Mouse (Mus musculus): ENCODE results near the gene Rgl3. TPM values are rescaled to one million over a fixed set of nuclear protein-coding genes. Genes with fewer than 3 reads are reported as not detected.

The Rgl3 gene
- polyA plus RNA-seq, 1 experiment from 2014 or later: 34.2 TPM

DNA sequence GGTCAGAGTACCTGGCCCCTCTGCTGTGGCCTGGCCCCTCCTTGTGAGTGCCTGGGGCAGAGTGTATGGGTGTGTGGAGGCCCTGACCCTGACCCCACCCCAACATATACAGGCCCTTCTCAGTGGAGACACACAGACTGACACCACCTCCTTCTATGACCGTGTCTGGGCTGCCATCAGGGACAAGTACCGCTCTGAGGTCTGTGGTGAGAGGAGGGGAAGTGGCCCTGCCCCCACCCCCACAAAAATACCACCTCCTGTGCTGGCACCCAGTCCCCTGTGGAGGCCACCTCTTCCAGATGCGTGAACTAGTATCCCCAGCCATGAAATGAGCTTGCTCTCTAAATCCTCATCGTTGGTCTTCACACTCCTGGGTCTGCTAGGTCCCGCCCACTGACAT lies 21.8 kb upstream of the Rgl3 start:
- Histone ChIP-seq H3K4me3 (ENCODE audit: low read length) (no peak overlapping the region), H3K4me2 (replicated peaks; ENCODE audit: low read depth, low read length) (no peak overlapping the region)

DNA sequence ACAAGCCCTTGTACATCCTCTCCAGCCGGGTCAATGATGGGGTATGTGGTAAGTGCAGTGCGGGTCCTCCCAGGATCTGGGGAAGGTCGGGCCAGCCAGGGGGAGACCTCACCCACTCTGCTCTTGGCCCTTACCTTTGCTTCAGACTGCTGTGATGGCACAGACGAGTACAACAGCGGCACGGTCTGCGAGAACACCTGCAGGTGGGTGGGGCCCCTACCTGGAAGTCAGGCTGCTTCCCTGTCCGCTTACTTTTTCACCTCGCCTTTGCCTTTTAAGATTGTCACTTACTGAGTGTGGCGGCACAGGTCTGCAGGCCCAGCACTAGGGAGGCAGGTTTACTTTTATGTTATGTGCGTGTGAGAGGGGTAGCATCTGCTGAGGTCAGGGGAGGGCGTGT lies 15.3 kb upstream of the Rgl3 start:
- no peaks in the 10 kb centered on the region for H3K27me3 ChIP-seq (ENCODE audit: insufficient read depth, low read length)
- no peak overlapping the region for H3K4me2 ChIP-seq (replicated peaks; ENCODE audit: low read depth, low read length)
- H3K9ac ChIP-seq (replicated peaks; ENCODE audit: low read length): no peak overlapping the region
- H3K36me3 ChIP-seq (ENCODE audit: insufficient read depth, low read length): peaks cover 46% of the 10 kb centered on the region
- ATAC-seq (ENCODE audit: low FRiP score, low TSS enrichment): no peak
- no peak overlapping the region for H3K4me3 ChIP-seq (ENCODE audit: low read length)
- no peak overlapping the region for H3K27ac ChIP-seq (ENCODE audit: low read length)
- H3K4me1 ChIP-seq (ENCODE audit: insufficient read depth, low read length): peaks cover 22% of the 10 kb centered on the region
- WGBS: 92% methylated on average over 12 of the region's 12 CpGs
- no peaks in the 10 kb centered on the region for H3K9me3 ChIP-seq (ENCODE audit: low read length)

More for the DNA sequence above, 21.8 kb upstream of the Rgl3 start:
- 0 out of 2 replicates have a peak, but pooled peaks have one; percentile 47 for ATAC-seq (ENCODE audit: low FRiP score, low TSS enrichment)
- 88% methylated on average over 5 of the region's 5 CpGs for WGBS
- no peaks in the 10 kb centered on the region for H3K9me3 ChIP-seq (ENCODE audit: low read length)
- H3K36me3 ChIP-seq (ENCODE audit: insufficient read depth, low read length): peaks cover 82% of the 10 kb centered on the region
- no peaks in the 10 kb centered on the region for H3K27me3 ChIP-seq (ENCODE audit: insufficient read depth, low read length)
- no peak overlapping the region for H3K27ac ChIP-seq (ENCODE audit: low read length)
- no peak overlapping the region for H3K9ac ChIP-seq (replicated peaks; ENCODE audit: low read length)
- no peaks in the 10 kb centered on the region for H3K4me1 ChIP-seq (ENCODE audit: insufficient read depth, low read length)

DNA sequence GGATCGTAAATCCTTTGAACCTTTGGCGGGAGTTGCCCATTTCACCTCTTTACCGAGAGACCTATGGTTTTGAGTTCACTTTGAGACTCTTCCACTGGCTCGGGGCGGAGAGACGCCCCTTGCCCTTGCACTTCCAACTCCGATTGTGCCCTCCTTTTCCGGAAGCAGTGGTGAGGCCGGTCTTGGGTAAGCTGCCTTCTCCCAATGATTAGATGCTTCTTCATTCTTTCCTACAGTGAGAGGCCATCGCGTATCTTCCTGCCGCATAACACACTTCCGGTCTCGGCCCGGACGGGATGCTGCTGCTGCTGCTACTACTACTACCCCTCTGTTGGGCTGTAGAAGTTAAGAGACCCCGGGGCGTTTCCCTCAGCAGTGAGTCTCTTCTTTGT lies 13.9 kb upstream of the Rgl3 start:
- Histone ChIP-seq H3K9ac (replicated peaks; ENCODE audit: low read length) (peak overlapping the region; percentile 64), H3K4me2 (replicated peaks; ENCODE audit: low read depth, low read length) (peak overlapping the region; percentile 72), H3K27ac (ENCODE audit: low read length) (peak overlapping the region; percentile 31), H3K36me3 (ENCODE audit: insufficient read depth, low read length) (peaks cover 33% of the 10 kb centered on the region), H3K4me1 (ENCODE audit: insufficient read depth, low read length) (peaks cover 22% of the 10 kb centered on the region), H3K9me3 (ENCODE audit: low read length) (no peaks in the 10 kb centered on the region), H3K27me3 (ENCODE audit: insufficient read depth, low read length) (no peaks in the 10 kb centered on the region), H3K4me3 (ENCODE audit: low read length) (peak overlapping the region; percentile 64)
- WGBS: under 1% methylated on average over 18 of the region's 18 CpGs
- peak; percentile 4; the same call in 1 of the 2 replicates for ATAC-seq (ENCODE audit: low FRiP score, low TSS enrichment)

DNA sequence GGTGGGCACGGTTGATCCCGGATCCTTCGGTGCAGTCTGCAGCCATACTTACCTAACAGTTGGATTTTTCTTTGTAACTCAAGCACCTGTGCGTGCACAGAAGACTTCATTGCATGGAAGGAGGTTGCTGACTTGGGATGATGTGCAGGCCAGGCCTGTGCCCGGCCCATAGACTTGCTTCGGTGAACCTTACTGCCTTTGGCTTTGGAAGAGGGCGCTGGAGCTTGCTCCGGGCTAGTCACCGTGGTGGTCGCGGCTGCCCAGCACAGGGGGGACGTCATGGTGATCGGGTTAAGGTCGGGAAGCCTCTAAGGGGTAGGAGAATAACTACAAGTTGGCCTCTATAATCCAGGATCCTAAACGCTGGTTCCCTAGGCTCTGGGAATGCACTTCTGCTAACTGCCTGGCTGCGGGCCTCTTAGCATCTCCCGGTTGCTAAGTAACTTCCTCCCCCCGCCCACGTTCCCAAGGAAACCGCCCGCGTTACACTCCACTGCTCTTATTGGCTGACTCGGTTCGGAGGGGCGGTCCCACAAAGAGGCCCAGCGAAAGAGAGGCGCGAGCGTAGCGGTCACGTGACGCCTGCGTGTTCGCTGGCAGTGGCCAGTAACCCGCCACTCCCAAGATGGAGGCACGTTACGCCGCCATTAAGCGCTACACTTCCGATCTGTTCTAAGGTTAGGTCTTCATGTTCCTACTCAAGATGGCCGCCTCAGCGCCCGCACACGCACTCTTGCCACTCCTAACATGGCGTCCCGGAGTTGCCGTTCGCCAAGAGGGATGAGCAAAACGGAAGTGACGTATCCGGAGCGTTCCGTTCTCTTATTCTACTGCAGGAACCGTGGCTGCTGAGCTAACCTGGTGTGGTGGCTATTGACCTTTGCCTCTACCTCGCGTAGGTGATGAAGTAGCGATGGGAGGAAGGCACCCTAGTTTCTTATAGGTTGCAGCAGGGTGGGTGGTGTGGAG lies 13.2 kb upstream of the Rgl3 start, which contains the start of the genes Ccdc151 and Prkcsh:
Gene Ccdc151 (minus strand): TSS at position 441 of the 969 bp plus-strand sequence.
Gene Prkcsh (plus strand): TSS at position 613 of the 969 bp plus-strand sequence.
- WGBS: 5% methylated on average over 57 of the region's 57 CpGs

DNA sequence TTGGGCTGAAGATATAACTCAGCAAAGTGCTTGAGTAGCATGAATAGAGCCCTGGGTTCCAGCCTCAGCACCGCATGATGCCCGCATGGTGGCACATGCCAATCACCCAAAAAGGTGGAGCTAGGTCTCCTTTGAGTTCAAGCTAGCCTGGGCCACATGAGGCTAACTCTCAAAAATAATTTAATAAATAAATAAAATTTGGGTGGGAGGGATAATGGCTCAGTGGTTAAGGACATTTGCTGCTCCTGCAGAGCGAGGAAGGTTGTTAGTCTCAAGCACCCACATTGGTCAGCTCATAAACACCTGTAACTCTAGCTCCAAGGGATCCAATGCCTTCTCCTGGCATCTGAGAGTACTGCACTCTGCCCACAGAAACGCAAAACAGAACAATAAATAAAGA lies 12.4 kb upstream of the Rgl3 start:
- Histone ChIP-seq H3K4me1 (ENCODE audit: insufficient read depth, low read length) (peaks cover 22% of the 10 kb centered on the region), H3K27me3 (ENCODE audit: insufficient read depth, low read length) (no peaks in the 10 kb centered on the region), H3K27ac (ENCODE audit: low read length) (no peak overlapping the region), H3K4me2 (replicated peaks; ENCODE audit: low read depth, low read length) (no peak overlapping the region), H3K9ac (replicated peaks; ENCODE audit: low read length) (no peak overlapping the region), H3K4me3 (ENCODE audit: low read length) (no peak overlapping the region), H3K9me3 (ENCODE audit: low read length) (no peaks in the 10 kb centered on the region), H3K36me3 (ENCODE audit: insufficient read depth, low read length) (peaks cover 18% of the 10 kb centered on the region)
- 84% methylated on average over 4 of the region's 4 CpGs for WGBS
- ATAC-seq (ENCODE audit: low FRiP score, low TSS enrichment): no peak

More for the DNA sequence above, 13.2 kb upstream of the Rgl3 start, which contains the start of the genes Ccdc151 and Prkcsh:
- Histone ChIP-seq H3K4me1 (ENCODE audit: insufficient read depth, low read length) (peaks cover 22% of the 10 kb centered on the region), H3K9me3 (ENCODE audit: low read length) (no peaks in the 10 kb centered on the region), H3K27ac (ENCODE audit: low read length) (peak within 1 kb of the TSS; percentile 31), H3K4me2 (replicated peaks; ENCODE audit: low read depth, low read length) (peak within 1 kb of the TSS; percentile 72), H3K4me3 (ENCODE audit: low read length) (peak within 1 kb of the TSS; percentile 64), H3K9ac (replicated peaks; ENCODE audit: low read length) (peak within 1 kb of the TSS; percentile 64), H3K27me3 (ENCODE audit: insufficient read depth, low read length) (no peaks in the 10 kb centered on the region), H3K36me3 (ENCODE audit: insufficient read depth, low read length) (peaks cover 26% of the 10 kb centered on the region)
- peak; percentile 99 for ATAC-seq (ENCODE audit: low FRiP score, low TSS enrichment)

DNA sequence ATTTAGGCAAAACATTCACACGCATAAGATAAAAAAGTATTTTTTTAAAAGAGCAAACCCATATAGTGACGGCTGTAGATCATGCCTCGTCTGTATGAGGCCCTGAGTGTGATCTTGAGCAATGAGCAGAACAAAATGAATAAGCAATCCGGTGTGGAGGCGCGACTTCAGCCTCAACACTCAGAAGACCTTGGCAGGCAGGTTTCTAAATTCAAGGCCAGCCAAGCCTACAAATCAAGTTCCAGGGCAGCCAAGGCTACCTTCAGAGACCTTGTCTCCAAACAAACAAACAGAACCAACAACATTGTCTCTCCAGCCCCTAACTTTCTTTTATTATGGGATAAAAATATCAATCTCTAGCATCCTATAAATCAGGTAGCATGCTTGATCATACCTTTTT lies 11.1 kb upstream of the Rgl3 start:
- H3K36me3 ChIP-seq (ENCODE audit: insufficient read depth, low read length): peaks cover 10% of the 10 kb centered on the region; the same call in 1 of the 2 replicates
- no peak overlapping the region for H3K9ac ChIP-seq (replicated peaks; ENCODE audit: low read length)
- H3K9me3 ChIP-seq (ENCODE audit: low read length): no peaks in the 10 kb centered on the region
- no peak overlapping the region for H3K4me2 ChIP-seq (replicated peaks; ENCODE audit: low read depth, low read length)
- no peaks in the 10 kb centered on the region for H3K27me3 ChIP-seq (ENCODE audit: insufficient read depth, low read length)
- WGBS: 90% methylated on average over 6 of the region's 6 CpGs
- H3K4me1 ChIP-seq (ENCODE audit: insufficient read depth, low read length): peaks cover 22% of the 10 kb centered on the region
- H3K4me3 ChIP-seq (ENCODE audit: low read length): no peak overlapping the region
- ATAC-seq (ENCODE audit: low FRiP score, low TSS enrichment): no peak
- H3K27ac ChIP-seq (ENCODE audit: low read length): no peak overlapping the region

DNA sequence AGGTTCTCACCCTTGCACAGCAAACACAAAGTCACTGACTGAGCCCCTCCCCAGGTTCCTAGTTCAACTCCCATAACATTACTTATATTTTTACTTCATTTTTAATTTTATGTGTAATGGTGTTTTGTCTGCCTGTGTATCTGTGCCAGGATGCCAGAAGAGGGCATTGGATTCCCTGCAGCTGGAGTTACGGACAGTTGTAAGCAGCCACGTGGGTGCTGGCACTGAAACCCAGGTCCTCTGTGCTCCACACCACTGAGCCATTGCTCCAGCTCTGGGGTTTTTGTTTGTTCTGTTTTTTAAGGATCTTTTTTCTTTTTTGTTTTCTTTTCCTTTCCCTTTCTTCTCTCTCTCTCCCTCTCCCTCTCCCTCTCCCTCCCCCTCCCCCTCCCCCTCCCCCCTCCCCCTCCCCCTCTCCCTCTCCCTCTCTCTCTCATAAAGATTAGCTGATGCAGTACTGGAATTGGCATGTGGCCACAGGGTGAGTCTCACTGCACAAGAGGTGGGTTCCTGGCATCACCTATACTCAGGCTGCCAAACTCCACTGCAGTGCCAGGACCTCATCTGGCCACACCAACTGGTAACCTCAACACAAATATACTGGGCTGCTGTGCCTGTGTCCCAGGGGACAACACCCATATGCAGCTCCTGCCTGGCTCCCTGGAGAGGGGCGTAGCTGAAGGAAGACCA lies 7.1 kb upstream of the Rgl3 start:
- Histone ChIP-seq H3K36me3 (ENCODE audit: insufficient read depth, low read length) (no peaks in the 10 kb centered on the region), H3K4me2 (replicated peaks; ENCODE audit: low read depth, low read length) (no peak overlapping the region), H3K4me3 (ENCODE audit: low read length) (no peak overlapping the region), H3K27me3 (ENCODE audit: insufficient read depth, low read length) (peaks cover 6% of the 10 kb centered on the region), H3K27ac (ENCODE audit: low read length) (no peak overlapping the region), H3K9me3 (ENCODE audit: low read length) (no peaks in the 10 kb centered on the region), H3K4me1 (ENCODE audit: insufficient read depth, low read length) (no peaks in the 10 kb centered on the region), H3K9ac (replicated peaks; ENCODE audit: low read length) (no peak overlapping the region)
- ATAC-seq (ENCODE audit: low FRiP score, low TSS enrichment): no peak
- 84% methylated on average over 3 of the region's 3 CpGs for WGBS

DNA sequence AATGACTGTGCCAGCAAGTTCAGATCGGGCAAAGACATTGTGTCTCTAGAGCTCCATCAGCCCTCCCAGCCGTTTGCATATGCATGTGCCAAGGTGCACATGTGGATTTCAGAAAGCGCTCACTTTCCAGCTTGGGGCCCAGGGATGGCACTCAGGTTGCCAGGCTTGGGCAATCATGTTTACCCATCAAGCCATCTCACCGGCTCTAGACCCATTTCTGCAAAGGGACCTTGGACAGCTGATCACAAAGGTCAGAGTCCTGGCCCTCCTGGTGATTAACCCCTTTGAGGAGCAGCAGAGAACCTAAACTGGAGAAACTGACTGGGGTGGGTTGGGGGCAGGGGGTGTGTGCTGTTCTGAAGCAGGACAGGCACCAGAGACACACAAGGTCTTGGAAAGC lies 3.0 kb upstream of the Rgl3 start:
- no peak overlapping the region for H3K4me3 ChIP-seq (ENCODE audit: low read length)
- ATAC-seq (ENCODE audit: low FRiP score, low TSS enrichment): no peak
- no peak overlapping the region for H3K4me2 ChIP-seq (replicated peaks; ENCODE audit: low read depth, low read length)
- H3K4me1 ChIP-seq (ENCODE audit: insufficient read depth, low read length): peaks cover 24% of the 10 kb centered on the region
- no peaks in the 10 kb centered on the region for H3K36me3 ChIP-seq (ENCODE audit: insufficient read depth, low read length)
- 75% methylated on average over 4 of the region's 4 CpGs for WGBS
- H3K27ac ChIP-seq (ENCODE audit: low read length): no peak overlapping the region
- peaks cover 47% of the 10 kb centered on the region for H3K27me3 ChIP-seq (ENCODE audit: insufficient read depth, low read length)
- H3K9me3 ChIP-seq (ENCODE audit: low read length): no peaks in the 10 kb centered on the region
- no peak overlapping the region for H3K9ac ChIP-seq (replicated peaks; ENCODE audit: low read length)

DNA sequence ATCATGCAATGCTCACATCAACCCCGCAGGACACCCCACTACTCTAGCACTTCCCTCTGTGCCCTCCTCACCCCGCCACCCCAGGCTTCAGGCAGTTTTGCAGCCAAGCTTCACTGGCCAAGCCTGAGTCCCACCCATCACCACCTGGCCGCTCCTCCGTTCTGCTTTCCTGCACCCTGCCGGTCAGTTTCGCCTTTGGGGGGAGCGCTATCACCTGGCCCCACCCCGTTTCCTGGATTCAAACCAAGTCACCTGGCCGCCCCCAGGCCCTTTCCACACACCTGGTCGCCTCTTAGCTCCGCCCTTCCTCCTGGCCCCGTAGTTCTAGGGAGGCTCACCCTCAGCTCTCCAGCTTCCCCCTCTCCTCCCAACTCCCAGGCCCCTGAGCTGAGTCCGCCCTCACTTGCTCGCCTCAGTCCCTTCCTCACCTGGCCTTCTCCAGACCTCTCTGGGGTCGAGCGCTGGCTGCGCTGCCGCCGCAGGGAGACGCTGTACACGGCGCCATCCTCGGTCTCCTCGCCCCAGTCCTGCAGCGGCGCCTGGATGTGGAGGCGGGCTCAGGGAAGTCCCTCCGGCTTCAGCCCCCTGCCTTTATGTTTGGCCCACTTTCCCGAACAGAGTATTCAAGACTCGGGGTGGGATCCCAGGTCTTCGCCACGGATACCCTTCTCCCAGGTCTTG lies 685 bp downstream of the Rgl3 start:
- 2% methylated on average over 32 of the region's 32 CpGs for WGBS
- H3K27ac ChIP-seq (ENCODE audit: low read length): peak overlapping the region; percentile 73
- H3K27me3 ChIP-seq (ENCODE audit: insufficient read depth, low read length): peaks cover 53% of the 10 kb centered on the region
- peak overlapping the region; percentile 86 for H3K4me2 ChIP-seq (replicated peaks; ENCODE audit: low read depth, low read length)
- peak overlapping the region; percentile 54 for H3K4me3 ChIP-seq (ENCODE audit: low read length)
- peaks cover 24% of the 10 kb centered on the region for H3K4me1 ChIP-seq (ENCODE audit: insufficient read depth, low read length)
- H3K36me3 ChIP-seq (ENCODE audit: insufficient read depth, low read length): no peaks in the 10 kb centered on the region
- ATAC-seq (ENCODE audit: low FRiP score, low TSS enrichment): peak; percentile 83
- H3K9me3 ChIP-seq (ENCODE audit: low read length): no peaks in the 10 kb centered on the region
- peak overlapping the region; percentile 74 for H3K9ac ChIP-seq (replicated peaks; ENCODE audit: low read length)
